Comparison of ENCODE assay signal across 13 mouse cellular contexts in the genomic region with DNA sequence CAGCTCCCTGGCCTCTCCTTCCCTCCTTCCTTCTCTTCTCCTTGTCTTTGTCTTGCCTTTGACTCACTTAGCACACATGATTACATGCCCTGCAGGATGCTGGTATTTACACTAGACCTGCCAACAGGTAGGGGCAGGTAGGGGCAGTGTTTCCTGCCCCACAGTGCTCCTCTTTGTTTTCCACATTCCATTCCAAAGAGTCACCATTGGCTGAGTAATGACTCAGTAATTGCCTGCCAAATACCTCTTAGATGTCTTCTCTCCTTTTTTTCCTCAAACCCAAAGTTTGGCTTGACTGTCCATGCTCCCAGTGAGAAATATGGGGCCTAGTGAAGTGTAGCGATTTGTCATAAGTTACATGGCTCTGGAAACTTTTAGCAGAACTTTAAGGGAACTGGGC.
A peak's percentile ranks its signal among the peaks of the same experiment; 100 is the strongest.
DNase-seq lines count a peak whose midpoint lies in the region; ATAC-seq lines count a peak whose summit lies in the region.
"Had no signal": no experiment of that assay in that cellular context is flagged by ENCODE, and none has a peak within 500 bp of the region (broad histone marks: within the 10 kb centered on the region; RNA-seq: fewer than 3 reads in every experiment).

No protein-coding gene starts in this region.

- DNase-seq in adrenal gland, adult 2 months, result peak; percentile 40
- DNase-seq in adrenal gland, postnatal 36 days, result no peak
- DNase-seq in urinary bladder, postnatal 25 days (ENCODE audit: low spot score), result peak; percentile 15
- no peak for DNase-seq in urinary bladder, adult 2 months (ENCODE audit: low spot score)
- peak; percentile 62 for DNase-seq in fat pad, adult 2 months (ENCODE audit: extremely low read depth, low read depth, low spot score)
- DNase-seq in hindbrain, embryonic 11.5 days (ENCODE audit: low spot score), result no peak
- no peak for DNase-seq in thymus, postnatal 4 days
- DNase-seq: cerebellum, adult 2 months; heart, adult 2 months; kidney, postnatal 10 days; liver, embryonic 13.5 days had no signal

- ATAC-seq in stomach, embryonic 16.5 days (ENCODE audit: insufficient read depth, low FRiP score), result peak; percentile 88
- ATAC-seq in hindbrain, embryonic 11.5 days (ENCODE audit: low FRiP score), result no peak

- no peaks in the 10 kb centered on the region for H3K4me1 ChIP-seq in stomach, embryonic 16.5 days (ENCODE audit: control insufficient read depth, insufficient read depth, low read length)
- H3K4me1 ChIP-seq in hindbrain, embryonic 11.5 days (replicated peaks; ENCODE audit: control insufficient read depth, insufficient read depth, low read length), result no peaks in the 10 kb centered on the region

- H3K9ac ChIP-seq in stomach, embryonic 16.5 days (ENCODE audit: low read length), result no peak overlapping the region
- H3K9ac ChIP-seq in hindbrain, embryonic 11.5 days (ENCODE audit: low read depth, low read length), result no peak overlapping the region
- H3K9ac ChIP-seq: liver, embryonic 13.5 days had no signal

- no peaks in the 10 kb centered on the region for H3K27me3 ChIP-seq in stomach, embryonic 16.5 days (ENCODE audit: control insufficient read depth, insufficient read depth, low read length)
- H3K27me3 ChIP-seq in hindbrain, embryonic 11.5 days (ENCODE audit: control insufficient read depth, insufficient read depth, low read length), result no peaks in the 10 kb centered on the region
- H3K27me3 ChIP-seq: liver, embryonic 13.5 days had no signal

- H3K4me2 ChIP-seq in stomach, embryonic 16.5 days (ENCODE audit: low read depth, low read length), result no peak overlapping the region
- H3K4me2 ChIP-seq in hindbrain, embryonic 11.5 days (replicated peaks; ENCODE audit: low read depth, low read length), result no peak overlapping the region
- H3K4me2 ChIP-seq: liver, embryonic 13.5 days had no signal

- H3K9me3 ChIP-seq in stomach, embryonic 16.5 days (replicated peaks; ENCODE audit: control insufficient read depth, low read length), result no peaks in the 10 kb centered on the region
- H3K9me3 ChIP-seq in hindbrain, embryonic 11.5 days (ENCODE audit: control insufficient read depth, low read length), result no peaks in the 10 kb centered on the region
- H3K9me3 ChIP-seq: G1E; liver, embryonic 13.5 days had no signal

- H3K4me3 ChIP-seq in stomach, embryonic 16.5 days (replicated peaks; ENCODE audit: low read length), result no peak overlapping the region
- no peak overlapping the region for H3K4me3 ChIP-seq in hindbrain, embryonic 11.5 days (ENCODE audit: low read depth, low read length)
- H3K4me3 ChIP-seq: heart, adult 2 months; liver, embryonic 13.5 days had no signal

- no peak overlapping the region; the same call in 1 of the 2 replicates for H3K27ac ChIP-seq in stomach, embryonic 16.5 days (ENCODE audit: low read length)
- H3K27ac ChIP-seq in hindbrain, embryonic 11.5 days (ENCODE audit: low read depth, low read length), result no peak overlapping the region
- H3K27ac ChIP-seq: heart, adult 2 months; liver, embryonic 13.5 days had no signal

- peaks cover 4% of the 10 kb centered on the region for H3K36me3 ChIP-seq in stomach, embryonic 16.5 days (ENCODE audit: control insufficient read depth, insufficient read depth, low read length)
- H3K36me3 ChIP-seq in hindbrain, embryonic 11.5 days (ENCODE audit: control insufficient read depth, insufficient read depth, low read length), result no peaks in the 10 kb centered on the region

- WGBS in stomach, embryonic 16.5 days, result 60% methylated on average over 1 of the region's 1 CpGs
- 96% methylated on average over 1 of the region's 1 CpGs for WGBS in hindbrain, embryonic 11.5 days

Comparison
In these comparisons a context has a peak if more than half of its experiments do, and no peak if none do; other contexts are left out.
1. DNase-seq: peak in adrenal gland, adult 2 months (single experiment), urinary bladder, postnatal 25 days (single experiment) and fat pad, adult 2 months (single experiment); none in adrenal gland, postnatal 36 days (0 of 2), urinary bladder, adult 2 months (single experiment), hindbrain, embryonic 11.5 days (single experiment) and thymus, postnatal 4 days (single experiment).